Mouse (Mus musculus): Measurements from ENCODE around the gene Myo9a. TPM values are rescaled to one million over a fixed set of nuclear protein-coding genes. Genes with fewer than 3 reads are reported as not detected.

The Myo9a gene
- polyA plus RNA-seq, 1 experiment from 2014 or later, result 24.6 TPM

Other genes starting within 250 kb of the Myo9a start
- 61.2 and 64.2 TPM in 2 replicates for gene Hexa, start 211.4 kb upstream of the Myo9a start, polyA plus RNA-seq (2015; fragmentation: Nextera tagmentation; extraction: Ambion mirVana)
- 0.88 and 1.5 TPM in 2 replicates for gene Tmem202, start 211.0 kb upstream of the Myo9a start, polyA plus RNA-seq (2015; fragmentation: Nextera tagmentation; extraction: Ambion mirVana)
- 45.4 and 48.4 TPM in 2 replicates for gene Celf6, start 173.0 kb upstream of the Myo9a start, polyA plus RNA-seq (2015; fragmentation: Nextera tagmentation; extraction: Ambion mirVana)
- gene Parp6, start 133.6 kb upstream of the Myo9a start, polyA plus RNA-seq (2015; fragmentation: Nextera tagmentation; extraction: Ambion mirVana), result 185 and 210 TPM in 2 replicates
- 1,018 and 1,098 TPM in 2 replicates for gene Pkm, start 94.5 kb upstream of the Myo9a start, polyA plus RNA-seq (2015; fragmentation: Nextera tagmentation; extraction: Ambion mirVana)
- 3.9 and 5.2 TPM in 2 replicates for gene Gramd2, start 70.8 kb upstream of the Myo9a start, polyA plus RNA-seq (2015; fragmentation: Nextera tagmentation; extraction: Ambion mirVana)
- 10.2 and 11.8 TPM in 2 replicates for gene Senp8, start 186 bp upstream of the Myo9a start, polyA plus RNA-seq (2015; fragmentation: Nextera tagmentation; extraction: Ambion mirVana)
- gene Nr2e3, start 209.8 kb downstream of the Myo9a start, polyA plus RNA-seq (2015; fragmentation: Nextera tagmentation; extraction: Ambion mirVana), result not detected in 2 replicates